Mouse (Mus musculus) kidney, embryonic 14.5 days (tissue): ENCODE data around the gene Syne1. TPM values are rescaled to one million over a fixed set of nuclear protein-coding genes. Genes with fewer than 3 reads are reported as not detected.

Experiments used
- ATAC-seq: fragments of 200-750 bp; cut with Nextera tagmentation; 2 replicates; pipeline ENCODE4 v1.8.0; 2017; ENCODE audit warnings: moderate number of reproducible peaks, mild to moderate bottlenecking, moderate TSS enrichment, moderate library complexity; ENCODE audit not compliant: low FRiP score, low TSS enrichment
- H3K27ac ChIP-seq: fragments of 300-500 bp; sonication (generic); 2 replicates; pipeline ENCODE4 v1.5.1; 2014; ENCODE audit warnings: low read depth, mild to moderate bottlenecking, low read length, moderate library complexity, mixed read lengths
- H3K27me3 ChIP-seq: fragments of 300-500 bp; sonication (generic); 2 replicates; pipeline ENCODE4 v1.6.1; 2014; ENCODE audit warnings: mild to moderate bottlenecking, low read length; ENCODE audit not compliant: control insufficient read depth, insufficient read depth
- H3K36me3 ChIP-seq: fragments of 300-500 bp; sonication (generic); 2 replicates; pipeline ENCODE4 v1.6.1; 2014; ENCODE audit warnings: low read length, mixed read lengths; ENCODE audit not compliant: control insufficient read depth, insufficient read depth
- H3K4me1 ChIP-seq: fragments of 300-500 bp; sonication (generic); 2 replicates; pipeline ENCODE4 v1.6.1; 2014; ENCODE audit warnings: low read length, mixed read lengths; ENCODE audit not compliant: control insufficient read depth, insufficient read depth
- H3K4me2 ChIP-seq: fragments of 300-500 bp; sonication (generic); replicated peaks from 2 replicates; pipeline ENCODE4 v1.6.1; 2014; ENCODE audit warnings: low read depth, mild to moderate bottlenecking, low read length
- H3K4me3 ChIP-seq: fragments of 300-500 bp; sonication (generic); 2 replicates; pipeline ENCODE4 v1.5.1; 2014; ENCODE audit warnings: mild to moderate bottlenecking, low read length
- H3K9ac ChIP-seq: fragments of 300-500 bp; sonication (generic); 2 replicates; pipeline ENCODE4 v1.6.1; 2014; ENCODE audit warnings: low read depth, mild to moderate bottlenecking, low read length, moderate library complexity
- H3K9me3 ChIP-seq: fragments of 300-500 bp; sonication (generic); 2 replicates; pipeline ENCODE4 v1.6.1; 2016; ENCODE audit warnings: low read length; ENCODE audit not compliant: control insufficient read depth
- WGBS: fragments of 180-500 bp; shearing (Covaris S2); extraction: QIAGEN DNeasy Blood & Tissue Kit; methylation state at CpG from one replicate; pipeline ENCODE4 v1.1.7; 2014; 5-methylcytosine and 5-hydroxymethylcytosine counted together
- polyA plus RNA-seq: library from polyadenylated mRNA; unstranded; fragments of >200 nt; fragmentation: Nextera tagmentation; extraction: Ambion mirVana; gene quantifications from 2 replicates; pipeline ENCODE4 v1.2.1, GENCODE M21; 2014

Syne1 gene
- polyA plus RNA-seq, 1 experiment from 2014 or later = 5.8 TPM

DNA sequence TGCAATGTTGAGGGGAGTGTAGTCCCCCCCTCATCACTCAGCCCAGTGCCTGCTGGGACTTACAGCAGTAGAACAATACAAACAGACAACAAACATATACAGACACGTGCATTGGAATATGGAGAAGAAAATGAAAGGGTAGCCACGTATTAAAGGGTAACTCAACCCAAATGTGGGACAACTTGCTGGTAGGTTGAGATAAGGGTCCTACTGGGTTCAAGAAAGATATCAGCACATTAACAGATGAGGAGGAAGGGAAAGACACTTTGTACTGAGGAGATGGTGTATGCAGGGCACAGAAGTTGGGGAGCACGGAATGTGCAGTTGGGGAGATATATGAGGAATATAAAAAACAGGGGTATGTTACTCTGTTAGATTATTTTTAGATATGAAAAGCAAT is 345.3 kb downstream of the Syne1 start:
- Histone ChIP-seq H3K27me3 (no peaks in the 10 kb centered on the region), H3K36me3 (no peaks in the 10 kb centered on the region), H3K9ac (no peak overlapping the region), H3K4me1 (no peaks in the 10 kb centered on the region), H3K27ac (no peak overlapping the region), H3K9me3 (no peaks in the 10 kb centered on the region), H3K4me2 (no peak overlapping the region), H3K4me3 (no peak overlapping the region)
- no peak for ATAC-seq
- 89% methylated on average over 3 of the region's 3 CpGs for WGBS

DNA sequence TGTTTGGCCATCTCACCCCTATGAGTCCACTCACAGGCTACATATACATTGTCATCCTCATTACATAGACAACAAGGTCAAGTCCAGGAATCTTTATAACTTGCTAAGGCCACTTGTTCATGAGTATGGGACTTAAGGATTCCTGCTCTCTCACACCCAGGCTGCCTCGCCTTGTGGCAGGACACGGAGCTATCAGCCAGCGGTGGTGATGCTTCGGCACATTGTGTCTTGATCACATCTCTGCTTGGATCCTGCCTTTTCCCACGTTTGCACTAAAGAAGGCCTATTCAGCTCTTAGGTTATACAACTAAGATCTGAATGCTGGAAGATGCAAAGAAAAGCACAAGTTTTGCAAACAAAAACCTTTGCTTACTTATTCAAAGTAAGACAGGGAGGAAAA is 345.7 kb downstream of the Syne1 start:
- no peak for ATAC-seq
- H3K4me3 ChIP-seq = no peak overlapping the region
- H3K9me3 ChIP-seq = no peaks in the 10 kb centered on the region
- no peaks in the 10 kb centered on the region for H3K4me1 ChIP-seq
- H3K27ac ChIP-seq = no peak overlapping the region
- H3K9ac ChIP-seq = no peak overlapping the region
- H3K36me3 ChIP-seq = no peaks in the 10 kb centered on the region
- H3K27me3 ChIP-seq = no peaks in the 10 kb centered on the region
- H3K4me2 ChIP-seq = no peak overlapping the region
- WGBS = 86% methylated on average over 5 of the region's 5 CpGs

DNA sequence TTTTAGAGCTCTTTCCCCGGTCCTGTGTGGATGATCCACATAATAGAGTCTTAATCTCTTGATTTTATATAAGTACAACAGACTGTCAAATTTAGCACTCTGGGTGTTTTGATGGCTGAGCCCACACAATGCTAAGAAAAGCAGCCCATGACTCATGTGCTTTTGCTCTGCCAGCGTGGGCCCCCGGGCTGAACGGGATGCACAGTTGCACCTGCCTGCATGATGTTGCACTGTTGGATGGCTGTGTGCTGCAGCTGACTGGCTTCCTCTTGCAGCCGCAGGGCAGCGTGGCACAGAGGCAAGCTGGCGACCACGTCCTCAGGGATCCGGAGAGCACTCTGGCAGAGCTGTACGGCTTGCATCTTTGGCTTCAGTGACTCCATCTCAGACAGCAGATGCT is 347.4 kb downstream of the Syne1 start:
- H3K27me3 ChIP-seq = no peaks in the 10 kb centered on the region
- H3K4me1 ChIP-seq = no peaks in the 10 kb centered on the region
- H3K9ac ChIP-seq = no peak overlapping the region
- no peak overlapping the region for H3K4me2 ChIP-seq
- no peaks in the 10 kb centered on the region for H3K36me3 ChIP-seq
- no peaks in the 10 kb centered on the region for H3K9me3 ChIP-seq
- 72% methylated on average over 10 of the region's 10 CpGs for WGBS
- no peak overlapping the region for H3K27ac ChIP-seq
- no peak overlapping the region for H3K4me3 ChIP-seq
- ATAC-seq = no peak

DNA sequence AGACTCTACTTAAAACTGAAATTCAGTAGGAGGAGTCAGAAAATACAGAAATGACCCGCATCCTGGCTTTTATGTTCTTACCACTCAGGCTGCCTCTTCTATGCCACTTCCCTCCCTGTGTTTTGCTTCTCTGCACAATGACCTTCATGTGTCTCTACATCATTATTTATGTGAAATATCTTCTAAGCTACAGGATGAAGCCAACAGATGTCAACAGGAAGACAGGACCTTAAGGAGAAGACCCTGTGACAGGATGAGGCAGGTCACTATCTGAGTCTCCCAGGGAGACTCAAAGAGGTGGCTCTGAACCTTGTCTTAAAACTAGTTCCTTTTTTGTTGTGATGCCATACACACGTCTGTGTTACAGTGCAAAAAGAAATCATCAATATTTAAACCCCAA is 353.9 kb downstream of the Syne1 start:
- 75% methylated on average over 2 of the region's 2 CpGs for WGBS
- no peaks in the 10 kb centered on the region for H3K9me3 ChIP-seq
- H3K4me3 ChIP-seq = no peak overlapping the region
- H3K27ac ChIP-seq = no peak overlapping the region
- H3K27me3 ChIP-seq = no peaks in the 10 kb centered on the region
- ATAC-seq = no peak
- H3K9ac ChIP-seq = no peak overlapping the region
- no peaks in the 10 kb centered on the region for H3K36me3 ChIP-seq
- H3K4me2 ChIP-seq = no peak overlapping the region
- 0 out of 2 replicates have a peak, but pooled peaks cover 7% of the 10 kb centered on the region for H3K4me1 ChIP-seq

DNA sequence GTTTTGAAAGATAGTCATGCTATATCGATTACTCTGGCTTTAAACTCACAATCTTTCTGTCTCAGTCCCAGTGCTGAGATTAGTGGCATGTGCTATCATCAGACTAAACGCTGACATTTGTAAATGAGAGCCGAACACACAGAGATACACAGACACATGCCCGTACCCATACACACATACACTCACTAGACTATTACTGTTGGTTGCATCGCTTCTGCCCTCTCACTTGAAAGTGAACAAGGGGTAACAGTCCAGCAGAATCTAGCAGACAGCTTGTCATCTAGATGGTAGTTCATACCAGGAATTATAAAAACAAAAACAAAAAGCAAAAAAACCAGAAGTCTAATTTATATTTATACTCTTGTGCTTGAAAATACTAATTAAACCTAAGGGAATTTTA is 355.0 kb downstream of the Syne1 start:
- Histone ChIP-seq H3K4me3 (no peak overlapping the region), H3K9ac (no peak overlapping the region), H3K27me3 (no peaks in the 10 kb centered on the region), H3K27ac (no peak overlapping the region), H3K4me2 (no peak overlapping the region), H3K36me3 (no peaks in the 10 kb centered on the region), H3K9me3 (no peaks in the 10 kb centered on the region), H3K4me1 (0 out of 2 replicates have a peak, but pooled peaks cover 7% of the 10 kb centered on the region)
- WGBS = 91% methylated on average over 5 of the region's 5 CpGs
- no peak for ATAC-seq

GRCm38 (mm10) chr10:5195288-5195687 is 356.0 kb downstream of the Syne1 start:
- Histone ChIP-seq H3K4me2 (0 out of 2 replicates have a peak overlapping the region, but pooled peaks have one; percentile 75), H3K9me3 (no peaks in the 10 kb centered on the region), H3K36me3 (no peaks in the 10 kb centered on the region), H3K27me3 (no peaks in the 10 kb centered on the region), H3K4me3 (no peak overlapping the region), H3K9ac (no peak overlapping the region), H3K27ac (no peak overlapping the region), H3K4me1 (0 out of 2 replicates have a peak, but pooled peaks cover 7% of the 10 kb centered on the region)
- ATAC-seq = no peak
- WGBS = 46% methylated on average over 5 of the region's 5 CpGs

DNA sequence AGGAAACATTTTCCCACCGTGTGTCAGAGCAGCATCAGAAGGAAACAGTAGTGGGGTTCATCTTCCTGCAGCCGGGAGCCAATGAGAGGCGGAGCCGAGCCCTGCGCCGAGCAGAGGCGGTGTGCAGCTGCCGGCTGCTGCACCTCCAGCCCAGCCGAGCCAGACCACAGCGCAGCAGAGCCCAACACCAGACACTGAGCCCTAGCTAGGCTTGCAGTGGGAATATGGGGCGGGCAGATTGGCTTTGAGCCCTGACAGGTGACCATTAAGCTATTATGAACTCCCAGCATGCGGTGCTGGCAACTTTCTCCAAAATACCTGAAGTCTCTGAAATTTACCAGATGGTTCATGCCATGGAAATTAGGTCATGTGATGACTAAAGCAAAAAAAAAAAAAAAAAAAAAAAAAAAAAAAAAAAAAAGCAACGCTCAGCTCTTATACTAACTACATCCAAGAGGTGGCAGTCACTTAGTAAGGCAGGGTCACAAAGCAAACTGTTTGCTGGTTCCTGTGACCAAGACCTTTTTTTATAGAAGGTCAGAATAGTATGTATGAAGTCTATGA is 356.5 kb downstream of the Syne1 start:
- Histone ChIP-seq H3K9me3 (no peaks in the 10 kb centered on the region), H3K36me3 (no peaks in the 10 kb centered on the region), H3K4me2 (peak overlapping the region; percentile 75), H3K27me3 (no peaks in the 10 kb centered on the region), H3K9ac (peak overlapping the region; percentile 55), H3K27ac (peak overlapping the region; percentile 79), H3K4me1 (0 out of 2 replicates have a peak, but pooled peaks cover 7% of the 10 kb centered on the region), H3K4me3 (peak overlapping the region; percentile 47)
- WGBS = under 1% methylated on average over 13 of the region's 13 CpGs
- ATAC-seq = peak; percentile 97

- H3K36me3 ChIP-seq = no peaks in the 10 kb centered on the region
- H3K4me2 ChIP-seq = peak overlapping the region; percentile 75
- H3K27ac ChIP-seq = peak overlapping the region; percentile 79
- peaks cover 2% of the 10 kb centered on the region; the same call in 1 of the 2 replicates for H3K9me3 ChIP-seq
- under 1% methylated on average over 13 of the region's 13 CpGs for WGBS
- H3K27me3 ChIP-seq = no peaks in the 10 kb centered on the region
- peak; percentile 91 for ATAC-seq
- peak overlapping the region; percentile 47 for H3K4me3 ChIP-seq
- H3K4me1 ChIP-seq = 0 out of 2 replicates have a peak, but pooled peaks cover 7% of the 10 kb centered on the region
- H3K9ac ChIP-seq = peak overlapping the region; percentile 55
These were observed 357.1 kb downstream of the Syne1 start for GRCm38 (mm10) chr10:5194081-5194670.

DNA sequence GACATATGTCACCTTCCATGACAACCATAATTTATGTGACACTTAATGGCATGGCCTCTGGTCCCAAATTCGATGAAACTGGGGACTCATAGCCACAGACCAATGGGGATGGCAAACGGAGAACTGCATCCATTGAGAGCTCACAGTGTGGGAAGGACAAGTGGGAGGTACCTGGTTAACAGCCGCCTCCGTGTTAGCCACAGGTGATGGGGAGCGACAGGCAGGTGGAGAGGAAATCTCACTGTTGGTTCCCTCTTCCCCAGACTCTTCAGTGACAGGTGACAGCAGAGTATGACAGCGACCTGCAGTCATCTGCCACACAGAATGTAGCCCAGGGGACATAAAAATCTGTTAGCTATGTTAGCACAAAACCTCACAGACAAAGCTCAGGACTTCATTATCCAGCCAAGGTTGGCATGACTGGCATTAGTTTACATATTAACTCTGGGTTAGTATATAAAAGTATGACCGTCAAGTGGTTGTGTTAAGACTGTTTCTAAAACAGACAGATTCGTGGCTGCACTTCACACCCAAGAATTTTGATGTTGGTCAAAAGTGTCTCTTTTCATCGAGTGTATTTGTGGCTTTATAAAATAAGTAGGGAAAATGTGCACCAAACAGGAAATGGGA is 358.3 kb downstream of the Syne1 start:
- no peak for ATAC-seq
- 74% methylated on average over 9 of the region's 9 CpGs for WGBS
- H3K4me2 ChIP-seq = no peak overlapping the region

More for the DNA sequence above, 358.3 kb downstream of the Syne1 start:
- Histone ChIP-seq H3K4me3 (no peak overlapping the region), H3K9ac (no peak overlapping the region), H3K36me3 (no peaks in the 10 kb centered on the region), H3K27me3 (no peaks in the 10 kb centered on the region), H3K9me3 (peaks cover 5% of the 10 kb centered on the region; the same call in 1 of the 2 replicates), H3K4me1 (0 out of 2 replicates have a peak, but pooled peaks cover 7% of the 10 kb centered on the region), H3K27ac (no peak overlapping the region)
